Mouse (Mus musculus): ENCODE results near the gene Rps16. TPM values are rescaled to one million over a fixed set of nuclear protein-coding genes. Genes with fewer than 3 reads are reported as not detected.

Gene Rps16
- polyA plus RNA-seq, 1 experiment from 2014 or later, result 789 TPM

- Histone ChIP-seq H3K4me2 (ENCODE audit: low read length) (peak overlapping the region; percentile 92), H3K9ac (ENCODE audit: low read length) (peak overlapping the region; percentile 83), H3K27ac (replicated peaks in 1 of 2; ENCODE audit: control insufficient read depth in 1 of 2, insufficient read depth in 1 of 2, low read depth in 2 of 2, low read length in 2 of 2) (peak overlapping the region; percentile 99 to 100), H3K36me3 (ENCODE audit: control insufficient read depth, insufficient read depth, low read length) (peaks cover 11% of the 10 kb centered on the region; the same call in 1 of the 2 replicates), H3K9me3 (ENCODE audit: control insufficient read depth, low read length) (no peaks in the 10 kb centered on the region), H3K27me3 (ENCODE audit: control insufficient read depth, insufficient read depth, low read length) (no peaks in the 10 kb centered on the region), H3K4me3 (ENCODE audit: control insufficient read depth in 1 of 2, insufficient read depth in 1 of 2, low read depth in 1 of 2, low read length in 2 of 2) (peak overlapping the region; percentile 56 to 83), H3K4me1 (ENCODE audit: control insufficient read depth in 2 of 2, insufficient read depth in 2 of 2, low read length in 2 of 2) (peaks cover 32 to 48% of the 10 kb centered on the region in 2 experiments)
- peak; percentile 48 for ATAC-seq (ENCODE audit: insufficient number of reproducible peaks, insufficient read depth, low FRiP score, low read depth)
- 1% methylated on average over 33 of the region's 36 CpGs for WGBS
Observed at GRCm38 (mm10) chr7:28375176-28375921, 24.9 kb downstream of the Rps16 start.

- Histone ChIP-seq H3K4me3 (ENCODE audit: control insufficient read depth in 1 of 2, insufficient read depth in 1 of 2, low read depth in 1 of 2, low read length in 2 of 2) (peak overlapping the region; percentile 41 to 83), H3K27me3 (ENCODE audit: control insufficient read depth, insufficient read depth, low read length) (no peaks in the 10 kb centered on the region), H3K9me3 (ENCODE audit: control insufficient read depth, low read length) (no peaks in the 10 kb centered on the region), H3K4me1 (ENCODE audit: control insufficient read depth in 2 of 2, insufficient read depth in 2 of 2, low read length in 2 of 2) (peaks cover 34 to 50% of the 10 kb centered on the region in 2 experiments), H3K27ac (replicated peaks in 1 of 2; ENCODE audit: control insufficient read depth in 1 of 2, insufficient read depth in 1 of 2, low read depth in 2 of 2, low read length in 2 of 2) (peak overlapping the region; percentile 99), H3K4me2 (ENCODE audit: low read length) (peak overlapping the region; percentile 92), H3K9ac (ENCODE audit: low read length) (peak overlapping the region; percentile 83), H3K36me3 (ENCODE audit: control insufficient read depth, insufficient read depth, low read length) (peaks cover 11% of the 10 kb centered on the region; the same call in 1 of the 2 replicates)
- 5% methylated on average over 28 of the region's 30 CpGs for WGBS
- ATAC-seq (ENCODE audit: insufficient number of reproducible peaks, insufficient read depth, low FRiP score, low read depth), result no peak
Observed at GRCm38 (mm10) chr7:28376011-28376771, 25.7 kb downstream of the Rps16 start.

- 59% methylated on average over 18 of the region's 18 CpGs for WGBS
- peak overlapping the region; percentile 92 for H3K4me2 ChIP-seq (ENCODE audit: low read length)
- peaks cover 44 to 59% of the 10 kb centered on the region in 2 experiments for H3K4me1 ChIP-seq (ENCODE audit: control insufficient read depth in 2 of 2, insufficient read depth in 2 of 2, low read length in 2 of 2)
- no peak for ATAC-seq (ENCODE audit: insufficient number of reproducible peaks, insufficient read depth, low FRiP score, low read depth)
- H3K27ac ChIP-seq (replicated peaks in 1 of 2; ENCODE audit: control insufficient read depth in 1 of 2, insufficient read depth in 1 of 2, low read depth in 2 of 2, low read length in 2 of 2), result peak overlapping the region; percentile 96 to 100
- H3K9me3 ChIP-seq (ENCODE audit: control insufficient read depth, low read length), result no peaks in the 10 kb centered on the region
- peak overlapping the region; percentile 79 to 83 for H3K4me3 ChIP-seq (ENCODE audit: control insufficient read depth in 1 of 2, insufficient read depth in 1 of 2, low read depth in 1 of 2, low read length in 2 of 2)
- H3K27me3 ChIP-seq (ENCODE audit: control insufficient read depth, insufficient read depth, low read length), result no peaks in the 10 kb centered on the region
- peaks cover 11% of the 10 kb centered on the region; the same call in 1 of the 2 replicates for H3K36me3 ChIP-seq (ENCODE audit: control insufficient read depth, insufficient read depth, low read length)
- peak overlapping the region; percentile 95 for H3K9ac ChIP-seq (ENCODE audit: low read length)
Observed at GRCm38 (mm10) chr7:28377190-28378065, 27.0 kb downstream of the Rps16 start.

- Histone ChIP-seq H3K36me3 (ENCODE audit: control insufficient read depth, insufficient read depth, low read length) (peaks cover 11% of the 10 kb centered on the region; the same call in 1 of the 2 replicates), H3K9me3 (ENCODE audit: control insufficient read depth, low read length) (no peaks in the 10 kb centered on the region), H3K4me2 (ENCODE audit: low read length) (peak overlapping the region; percentile 92), H3K4me3 (ENCODE audit: control insufficient read depth in 1 of 2, insufficient read depth in 1 of 2, low read depth in 1 of 2, low read length in 2 of 2) (peak overlapping the region; percentile 79 to 83), H3K27me3 (ENCODE audit: control insufficient read depth, insufficient read depth, low read length) (no peaks in the 10 kb centered on the region), H3K27ac (replicated peaks in 1 of 2; ENCODE audit: control insufficient read depth in 1 of 2, insufficient read depth in 1 of 2, low read depth in 2 of 2, low read length in 2 of 2) (peak overlapping the region; percentile 96 to 100), H3K9ac (ENCODE audit: low read length) (peak overlapping the region; percentile 95), H3K4me1 (ENCODE audit: control insufficient read depth in 2 of 2, insufficient read depth in 2 of 2, low read length in 2 of 2) (peaks cover 52 to 67% of the 10 kb centered on the region in 2 experiments)
- ATAC-seq (ENCODE audit: insufficient number of reproducible peaks, insufficient read depth, low FRiP score, low read depth), result no peak
- WGBS, result 26% methylated on average over 32 of the region's 32 CpGs
Observed at GRCm38 (mm10) chr7:28378066-28378690, 27.7 kb downstream of the Rps16 start.

- Histone ChIP-seq H3K4me3 (ENCODE audit: control insufficient read depth in 1 of 2, insufficient read depth in 1 of 2, low read depth in 1 of 2, low read length in 2 of 2) (peak overlapping the region; percentile 79 to 83), H3K36me3 (ENCODE audit: control insufficient read depth, insufficient read depth, low read length) (peaks cover 11% of the 10 kb centered on the region; the same call in 1 of the 2 replicates), H3K9ac (ENCODE audit: low read length) (peak overlapping the region; percentile 95), H3K27ac (replicated peaks in 1 of 2; ENCODE audit: control insufficient read depth in 1 of 2, insufficient read depth in 1 of 2, low read depth in 2 of 2, low read length in 2 of 2) (peak overlapping the region; percentile 96 to 100), H3K4me2 (ENCODE audit: low read length) (peak overlapping the region; percentile 92), H3K9me3 (ENCODE audit: control insufficient read depth, low read length) (no peaks in the 10 kb centered on the region), H3K27me3 (ENCODE audit: control insufficient read depth, insufficient read depth, low read length) (no peaks in the 10 kb centered on the region), H3K4me1 (ENCODE audit: control insufficient read depth in 2 of 2, insufficient read depth in 2 of 2, low read length in 2 of 2) (peaks cover 57 to 70% of the 10 kb centered on the region in 2 experiments)
- whole genome bisulfite sequencing, result under 1% methylated on average over 53 of the region's 53 CpGs
- peak; percentile 33 for ATAC-seq (ENCODE audit: insufficient number of reproducible peaks, insufficient read depth, low FRiP score, low read depth)
Observed at GRCm38 (mm10) chr7:28378769-28379651, 28.6 kb downstream of the Rps16 start.

GRCm38 (mm10) chr7:28380237-28381016, 30.0 kb downstream of the Rps16 start, which contains the start of gene Zfp36:
Zfp36 (minus strand) TSS chr7:28380253.
- Histone ChIP-seq H3K4me1 (ENCODE audit: control insufficient read depth in 2 of 2, insufficient read depth in 2 of 2, low read length in 2 of 2) (peaks cover 54 to 65% of the 10 kb centered on the region in 2 experiments), H3K9ac (ENCODE audit: low read length) (peak within 1 kb of the TSS; percentile 95), H3K4me3 (ENCODE audit: control insufficient read depth in 1 of 2, insufficient read depth in 1 of 2, low read depth in 1 of 2, low read length in 2 of 2) (peak within 1 kb of the TSS; percentile 79 to 83), H3K27me3 (ENCODE audit: control insufficient read depth, insufficient read depth, low read length) (no peaks in the 10 kb centered on the region), H3K4me2 (ENCODE audit: low read length) (peak within 1 kb of the TSS; percentile 92), H3K9me3 (ENCODE audit: control insufficient read depth, low read length) (no peaks in the 10 kb centered on the region), H3K36me3 (ENCODE audit: control insufficient read depth, insufficient read depth, low read length) (peaks cover 15% of the 10 kb centered on the region), H3K27ac (replicated peaks in 1 of 2; ENCODE audit: control insufficient read depth in 1 of 2, insufficient read depth in 1 of 2, low read depth in 2 of 2, low read length in 2 of 2) (peak within 1 kb of the TSS; percentile 97 to 100)
- ATAC-seq (ENCODE audit: insufficient number of reproducible peaks, insufficient read depth, low FRiP score, low read depth), result no peak
- 43% methylated on average over 17 of the region's 17 CpGs for WGBS

Data from heart, embryonic 14.5 days (tissue).